Mouse (Mus musculus) left cerebral cortex, adult 11 months (tissue): ENCODE measurements around the gene Cntrob.

Experiments used
- DNase-seq: peaks from one replicate; pipeline ENCODE4 v3.0.0; 2022; ENCODE audit warnings: low spot score

Cntrob gene

DNA sequence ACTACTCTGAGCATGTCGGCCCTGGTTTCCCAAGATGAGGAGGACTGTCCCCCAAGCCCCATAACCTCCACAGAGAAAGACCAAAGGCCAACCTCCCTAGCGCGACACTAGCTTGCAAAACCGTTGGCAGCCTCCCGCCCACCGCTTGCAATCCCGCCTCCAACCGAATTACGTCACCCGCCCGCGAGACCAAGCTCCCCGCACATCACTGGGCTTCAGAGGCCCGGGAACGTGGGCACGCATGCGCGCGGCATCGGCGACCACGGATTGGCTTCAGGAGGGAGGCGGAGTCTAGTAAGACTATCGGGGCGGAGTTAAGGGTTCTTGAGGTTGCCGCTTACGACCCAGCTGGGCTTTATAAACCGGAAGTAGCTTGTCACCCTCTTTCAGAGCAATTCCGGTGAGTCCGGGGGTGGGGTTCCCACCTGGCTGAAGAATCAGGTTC is at the start of gene Cntrob, which contains the start of gene Trappc1:
Gene Cntrob (minus strand): TSS at position 109 of the 445 bp plus-strand sequence.
Gene Trappc1 (plus strand): TSS at position 314 of the 445 bp plus-strand sequence.
- peak; percentile 98 for DNase-seq

- no peak for DNase-seq
Measured at GRCm38 (mm10) chr11:69372780-69373170, 49.2 kb upstream of the Cntrob start.

DNA sequence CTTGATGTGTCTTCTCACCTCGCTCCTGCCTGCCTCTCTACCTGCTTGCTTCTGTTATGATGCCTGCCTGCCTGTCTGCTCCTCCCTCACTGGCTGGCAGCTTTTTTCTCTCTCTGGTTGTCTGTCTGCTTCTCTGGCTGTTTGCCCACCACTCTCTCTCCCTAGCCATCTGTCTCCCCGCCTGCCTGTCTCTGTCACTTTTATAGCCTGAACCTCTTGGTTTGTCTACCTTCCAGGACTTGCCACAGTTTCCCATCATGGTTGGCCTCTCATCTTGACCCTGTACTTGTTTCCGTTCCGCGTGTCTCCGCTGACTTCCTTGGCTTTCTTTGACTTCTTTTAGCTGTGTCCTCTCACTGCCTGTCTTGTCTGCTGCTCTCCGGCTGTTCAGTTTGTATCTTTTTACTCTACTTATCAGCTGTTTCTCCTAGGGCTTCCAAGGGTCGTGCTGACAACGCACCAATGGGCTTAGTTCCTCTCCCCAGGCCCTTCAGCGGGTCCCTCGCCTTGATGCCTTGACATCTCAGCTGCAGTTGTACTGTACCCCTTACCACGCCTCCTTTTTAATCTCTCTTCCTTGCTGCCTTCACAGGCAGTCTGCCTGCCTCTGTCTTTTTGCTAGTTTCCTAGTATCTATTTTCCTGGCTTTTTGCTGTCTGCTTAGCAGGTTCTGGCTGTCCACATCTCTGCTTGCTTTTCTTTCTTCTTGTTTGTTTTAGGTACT is 48.6 kb upstream of the Cntrob start:
- no peak for DNase-seq

DNA sequence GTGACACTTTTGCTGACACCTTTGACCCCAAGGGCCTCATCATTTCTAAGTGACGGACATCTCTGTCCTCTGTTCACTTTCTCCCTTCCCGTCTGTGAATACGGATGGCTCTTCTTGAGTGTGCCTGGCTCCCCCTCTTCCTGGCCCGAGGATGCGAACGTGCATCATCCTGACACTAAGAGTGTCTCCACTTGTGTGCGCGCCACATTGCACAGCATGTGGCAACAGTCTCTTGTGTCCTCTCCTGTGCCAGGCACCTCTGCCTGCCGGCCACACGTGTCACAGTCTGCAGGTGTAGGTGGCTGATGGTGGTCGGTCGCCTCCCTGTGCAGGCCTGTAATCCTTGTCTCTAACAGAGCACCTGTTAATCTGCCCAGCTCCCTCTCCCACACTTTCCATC is 48.0 kb upstream of the Cntrob start:
- no peak for DNase-seq

GRCm38 (mm10) chr11:69370817-69371215 is 47.2 kb upstream of the Cntrob start:
- DNase-seq, result no peak

- DNase-seq, result no peak
Measured at GRCm38 (mm10) chr11:69369990-69370816, 46.6 kb upstream of the Cntrob start.

GRCm38 (mm10) chr11:69369215-69369989 is 45.8 kb upstream of the Cntrob start, which contains the start of gene Chd3:
Gene Chd3 (minus strand): TSS chr11:69369406.
- no peak for DNase-seq

DNA sequence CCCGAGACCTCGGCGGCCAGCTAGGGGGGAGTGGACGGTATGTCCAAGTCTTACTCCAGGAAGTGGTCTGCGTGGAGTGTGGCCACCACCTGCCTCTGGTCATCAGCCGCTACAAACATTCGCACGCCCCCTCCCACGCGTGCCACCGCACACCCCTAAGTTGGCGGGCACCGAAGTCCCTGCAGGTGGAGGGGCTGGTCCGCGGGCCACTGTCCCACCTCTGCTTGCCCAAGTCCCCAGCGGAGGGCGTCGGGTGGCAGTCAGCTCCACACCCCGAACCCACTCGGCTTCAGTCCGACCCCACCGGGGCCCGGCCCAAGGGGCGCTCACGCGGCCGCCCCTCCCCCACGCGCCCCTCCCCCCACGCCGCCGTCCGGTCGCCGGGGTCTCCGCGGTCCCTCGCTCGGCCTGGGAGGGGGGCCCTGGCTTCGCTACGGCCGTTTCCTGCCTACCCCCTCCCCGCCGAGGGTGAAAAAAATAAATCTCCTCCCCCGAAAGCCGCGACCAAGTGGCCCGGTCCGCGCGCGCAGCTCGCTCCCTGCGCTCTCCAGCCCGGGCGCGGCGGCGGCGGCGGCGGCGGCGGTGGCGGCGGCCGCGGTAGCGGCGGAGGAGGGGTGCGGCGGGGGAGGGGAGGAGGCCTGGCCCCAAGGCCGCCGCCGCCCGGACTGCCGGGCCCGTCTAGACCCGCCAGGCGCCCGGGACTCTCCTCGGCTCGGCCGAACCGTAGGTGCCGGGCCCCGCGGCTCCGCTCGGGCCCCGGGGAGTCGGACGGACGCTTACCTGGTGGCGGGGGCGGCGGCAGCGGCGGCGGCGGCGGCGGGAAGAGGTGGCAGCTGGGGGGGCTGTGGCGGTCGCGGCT is 45.0 kb upstream of the Cntrob start:
- no peak for DNase-seq

GRCm38 (mm10) chr11:69367616-69368355 is 44.2 kb upstream of the Cntrob start:
- DNase-seq, result no peak

DNA sequence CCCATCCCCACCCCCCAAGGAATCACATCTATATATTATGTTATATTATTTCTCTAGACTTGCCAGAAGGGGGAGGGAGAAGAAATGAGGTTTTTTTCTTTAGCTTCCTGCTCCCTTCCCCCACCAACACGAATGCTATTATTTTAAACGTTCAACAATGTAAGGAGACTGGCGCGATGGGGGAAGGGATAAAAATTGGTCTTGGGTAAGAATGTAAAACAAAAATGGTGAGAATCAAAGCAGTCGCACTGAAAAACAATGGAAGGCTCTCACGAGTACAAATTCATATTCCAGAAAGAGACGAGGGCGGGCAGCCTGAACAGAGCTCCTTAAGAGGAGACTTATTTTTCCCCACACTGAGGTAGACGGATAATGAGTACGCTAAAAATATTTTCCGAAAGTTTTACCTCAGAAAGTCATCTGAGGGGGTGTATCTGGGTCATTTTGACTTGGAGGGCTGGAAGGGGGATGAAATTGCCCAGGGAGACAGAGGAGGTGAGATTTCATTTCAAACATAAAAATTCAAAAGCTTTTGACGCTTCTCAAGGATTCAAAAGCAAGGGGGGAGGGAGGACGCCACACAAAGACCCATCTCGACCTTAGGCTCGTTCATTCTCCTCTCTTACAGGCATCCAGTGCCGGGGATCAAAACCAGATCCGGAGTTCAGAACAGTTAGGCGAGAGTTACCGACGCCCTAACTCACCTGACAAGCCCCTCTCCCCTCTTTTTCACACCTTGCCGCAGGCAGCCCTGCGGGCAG is 43.5 kb upstream of the Cntrob start:
- no peak for DNase-seq

- peak; percentile 92 for DNase-seq
Measured at GRCm38 (mm10) chr11:69366157-69366854, 42.7 kb upstream of the Cntrob start.

DNA sequence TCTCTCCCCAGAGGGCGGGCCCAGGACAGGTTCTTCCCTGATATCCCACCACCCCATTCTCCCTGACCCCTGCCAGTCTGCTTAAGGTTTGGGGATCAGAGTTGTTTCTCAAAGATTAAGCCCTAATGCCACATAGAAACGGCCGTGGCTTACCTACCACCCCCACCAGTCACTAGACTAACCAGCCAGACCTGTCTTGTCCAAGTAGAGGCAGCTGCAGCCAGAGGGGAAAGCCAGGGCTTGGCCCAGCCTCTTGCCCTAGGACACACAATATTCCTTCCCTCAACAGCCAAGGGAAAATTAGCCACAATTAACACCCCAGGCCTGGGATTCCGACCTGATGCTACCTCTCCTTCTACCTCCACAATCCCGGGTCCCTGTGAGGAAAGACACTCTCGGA is 42.1 kb upstream of the Cntrob start:
- no peak for DNase-seq

GRCm38 (mm10) chr11:69364910-69365309 is 41.3 kb upstream of the Cntrob start:
- peak; percentile 87 for DNase-seq

DNA sequence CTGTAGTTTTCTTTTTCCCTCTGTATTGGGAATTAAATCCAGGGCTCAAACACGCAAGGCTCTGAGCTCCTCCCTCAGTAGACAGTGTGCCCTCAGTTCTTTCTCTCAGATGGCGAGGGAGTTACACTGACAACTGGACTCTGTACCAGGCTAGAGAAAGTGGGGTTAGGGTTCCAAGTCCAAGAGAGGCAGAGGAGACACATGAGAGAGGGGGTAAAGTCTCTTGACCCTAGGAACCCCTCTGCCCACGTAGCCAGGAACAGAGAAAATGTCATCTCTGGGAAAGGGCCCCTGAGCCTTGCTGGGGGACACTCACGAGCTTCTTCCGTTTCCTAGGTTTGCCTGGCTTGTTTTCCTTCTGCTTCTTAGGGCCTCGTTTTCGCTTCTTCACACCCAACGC is 40.8 kb upstream of the Cntrob start:
- DNase-seq, result no peak

- DNase-seq, result no peak
Measured at GRCm38 (mm10) chr11:69362479-69362878, 38.9 kb upstream of the Cntrob start.

DNA sequence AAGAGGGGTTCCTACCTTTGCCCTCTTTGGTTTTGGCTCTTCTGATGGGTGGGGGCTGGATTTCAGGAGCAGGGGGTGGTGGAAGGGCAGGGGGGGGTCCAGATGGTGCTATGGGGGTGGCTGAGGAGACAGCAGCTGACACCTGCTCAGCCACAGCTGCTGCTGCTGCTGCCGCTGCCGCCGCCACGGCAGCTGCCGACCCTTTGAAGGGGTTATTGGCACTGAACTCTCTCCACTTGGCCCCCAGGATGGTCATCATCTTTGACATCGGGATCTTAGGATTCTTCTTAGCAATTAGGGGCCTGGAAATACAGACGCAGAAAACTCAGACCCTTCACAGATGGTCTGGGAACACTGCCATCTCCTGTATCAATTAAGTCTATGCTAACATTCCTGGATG is 38.4 kb upstream of the Cntrob start:
- DNase-seq, result no peak

GRCm38 (mm10) chr11:69357690-69358089 is 34.1 kb upstream of the Cntrob start:
- DNase-seq, result no peak

DNA sequence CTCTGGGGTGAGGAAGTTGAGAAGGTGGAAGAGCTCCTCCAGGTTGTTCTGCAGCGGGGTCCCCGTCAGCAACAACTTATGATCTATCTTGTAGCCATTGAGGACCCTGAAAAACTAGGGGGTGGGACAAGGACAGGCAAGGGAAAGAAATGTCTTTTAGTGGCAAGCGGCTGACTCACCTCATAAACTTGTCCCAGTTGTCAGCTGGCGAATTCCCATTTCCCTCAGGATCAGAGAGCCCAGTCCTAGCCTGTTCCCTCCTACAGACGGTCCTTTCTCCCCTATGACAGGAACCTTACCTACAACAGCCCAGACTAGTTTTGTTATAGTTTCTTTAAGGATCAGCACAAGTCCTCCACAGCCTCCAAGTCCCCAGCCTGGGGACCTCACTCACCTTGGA is 33.0 kb upstream of the Cntrob start:
- DNase-seq, result no peak

GRCm38 (mm10) chr11:69346441-69346840 is 22.9 kb upstream of the Cntrob start:
- DNase-seq, result no peak
